In the genomic region with DNA sequence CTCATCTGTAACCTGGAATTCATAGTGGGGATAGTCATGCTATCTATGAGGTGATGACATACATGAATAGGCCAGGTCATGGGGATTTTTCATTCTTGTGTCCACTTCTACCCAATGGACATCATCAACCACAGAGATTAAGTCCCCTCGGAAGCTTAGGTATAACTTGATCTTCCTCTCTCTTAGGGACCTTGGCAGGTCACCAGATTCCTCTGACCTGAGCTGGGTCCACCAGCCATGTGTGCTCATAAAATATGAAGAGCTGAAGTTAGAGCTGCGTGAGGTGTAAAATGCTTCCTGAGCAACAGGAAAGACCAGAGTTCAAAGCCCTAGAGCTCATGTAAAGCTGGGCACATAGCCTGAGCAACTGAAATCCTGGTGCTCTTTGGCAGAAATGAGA, we compare ENCODE assay signal across 2 mouse cellular contexts.
DNase-seq lines count a peak whose midpoint lies in the region; ATAC-seq lines count a peak whose summit lies in the region.
"Not testable (repeated sequence)": the region's sequence is repeated elsewhere in the genome, so short reads cannot be mapped to it uniquely, and the experiment has no call there.

No protein-coding gene starts in this region.

- not testable (repeated sequence) for H3K4me3 ChIP-seq in midbrain, embryonic 11.5 days (ENCODE audit: low read depth, low read length)

- H3K4me1 ChIP-seq in midbrain, embryonic 11.5 days (ENCODE audit: control insufficient read depth, insufficient read depth, low read length) = not testable (repeated sequence)

- H3K9ac ChIP-seq in midbrain, embryonic 11.5 days (ENCODE audit: low read length) = not testable (repeated sequence)

- WGBS in midbrain, embryonic 11.5 days = 93% methylated on average over 2 of the region's 2 CpGs

- not testable (repeated sequence) for ATAC-seq in midbrain, embryonic 11.5 days (ENCODE audit: low FRiP score)

- not testable (repeated sequence) for H3K36me3 ChIP-seq in midbrain, embryonic 11.5 days (ENCODE audit: control insufficient read depth, insufficient read depth, low read length)

- H3K9me3 ChIP-seq in midbrain, embryonic 11.5 days (ENCODE audit: control insufficient read depth, low read length) = not testable (repeated sequence)

- H3K27me3 ChIP-seq in midbrain, embryonic 11.5 days (ENCODE audit: control insufficient read depth, insufficient read depth, low read length) = not testable (repeated sequence)

- DNase-seq in heart, adult 11 months = peak; percentile 54
- peak; percentile 56 for DNase-seq in midbrain, embryonic 11.5 days (ENCODE audit: low spot score, missing footprints)

- not testable (repeated sequence) for H3K27ac ChIP-seq in midbrain, embryonic 11.5 days (ENCODE audit: low read depth, low read length)

- H3K4me2 ChIP-seq in midbrain, embryonic 11.5 days = not testable (repeated sequence)
